In genomic region chr10:42972504-42973172, GRCm38 (mm10) we compare ENCODE assay signal across 8 mouse cellular contexts.
DNase-seq lines count a peak whose midpoint lies in the region; ATAC-seq lines count a peak whose summit lies in the region.

No protein-coding gene starts in this region.

- no peak overlapping the region for H3K9ac ChIP-seq in forebrain, embryonic 13.5 days

- H3K4me1 ChIP-seq in forebrain, embryonic 13.5 days: peaks cover 25% of the 10 kb centered on the region

- ATAC-seq in forebrain, embryonic 13.5 days: peak; percentile 89

- H3K36me3 ChIP-seq in forebrain, embryonic 13.5 days (ENCODE audit: poor library complexity, severe bottlenecking): no peaks in the 10 kb centered on the region

- WGBS in forebrain, embryonic 13.5 days: 31% methylated on average over 18 of the region's 18 CpGs

- no peak overlapping the region for H3K4me3 ChIP-seq in forebrain, embryonic 13.5 days

- no peaks in the 10 kb centered on the region for H3K27me3 ChIP-seq in forebrain, embryonic 13.5 days

- DNase-seq in MN1 (ENCODE audit: low spot score) (peak; percentile 24), adipocyte (ENCODE audit: low spot score) (no peak)
- peak; percentile 63 for DNase-seq in c-Kit-positive CD71-negative TER-119-negative erythroid progenitor cells, embryonic 14.5 days (ENCODE audit: low read depth)
- DNase-seq in heart, postnatal 10 days: peak; percentile 79 to 81
- peak; percentile 79 for DNase-seq in kidney, postnatal 14 days
- peak; percentile 85 for DNase-seq in lung, postnatal 10 days
- peak; percentile 89 for DNase-seq in retina, embryonic 14.5 days (ENCODE audit: low spot score)

- no peaks in the 10 kb centered on the region for H3K9me3 ChIP-seq in forebrain, embryonic 13.5 days (replicated peaks)

- intact Hi-C loops in heart, postnatal 10 days (cut with DNase I): no loop called here

- H3K27ac ChIP-seq in forebrain, embryonic 13.5 days: no peak overlapping the region

- no peak overlapping the region for H3K4me2 ChIP-seq in forebrain, embryonic 13.5 days
